Mouse (Mus musculus) spleen, postnatal 10 days (tissue): ENCODE data around the gene Pdcl3.
"Not testable (repeated sequence)": the region's sequence is repeated elsewhere in the genome, so short reads cannot be mapped to it uniquely, and the experiment has no call there.

ENCODE experiments used
- DNase-seq, 2 experiments: peaks; one replicate each; pipeline ENCODE4 v3.0.0; 2021 to 2022; ENCODE audit warnings: low spot score in 2 of 2

Gene Pdcl3

DNA sequence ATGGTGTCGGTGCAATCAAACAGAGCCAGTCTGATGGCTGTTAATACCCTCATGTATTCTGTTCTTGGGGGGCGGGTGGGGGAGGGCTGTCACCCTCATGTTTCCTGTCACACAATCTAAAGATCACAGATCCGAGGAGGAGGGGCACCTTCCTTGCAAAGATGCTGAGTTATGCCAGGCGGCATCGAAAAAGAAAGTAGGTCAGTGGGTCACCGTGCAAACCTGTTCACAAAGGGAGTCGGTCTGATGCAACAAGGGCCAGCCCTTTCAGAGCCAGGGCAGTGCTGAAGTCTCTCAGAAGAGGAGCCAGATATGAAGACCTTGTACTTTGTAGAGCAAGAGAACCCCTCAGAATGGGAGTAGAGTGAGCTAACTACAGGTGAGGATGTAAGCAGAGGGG, 39.7 kb downstream of the Pdcl3 start:
- DNase-seq: no peak

DNA sequence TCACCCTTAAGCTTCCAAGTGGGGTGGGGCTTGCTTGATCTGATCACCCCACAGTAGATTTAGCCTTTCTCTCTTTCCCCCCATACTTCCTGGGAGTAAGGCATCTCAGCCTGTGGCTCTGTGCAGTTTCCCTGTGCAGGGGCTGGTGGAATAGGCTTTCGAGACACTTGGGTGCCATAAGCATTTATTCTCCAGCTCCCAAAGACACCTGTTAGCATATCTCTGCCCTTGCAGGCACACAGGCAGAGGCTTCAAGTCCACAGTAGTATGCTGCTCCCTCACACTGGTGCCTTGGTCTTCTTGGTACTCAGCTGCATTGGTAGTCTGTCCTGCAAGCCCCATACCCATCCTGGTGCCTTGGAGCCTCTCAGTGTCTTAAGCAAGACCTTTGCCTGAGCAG, 40.4 kb downstream of the Pdcl3 start:
- no peak for DNase-seq

DNA sequence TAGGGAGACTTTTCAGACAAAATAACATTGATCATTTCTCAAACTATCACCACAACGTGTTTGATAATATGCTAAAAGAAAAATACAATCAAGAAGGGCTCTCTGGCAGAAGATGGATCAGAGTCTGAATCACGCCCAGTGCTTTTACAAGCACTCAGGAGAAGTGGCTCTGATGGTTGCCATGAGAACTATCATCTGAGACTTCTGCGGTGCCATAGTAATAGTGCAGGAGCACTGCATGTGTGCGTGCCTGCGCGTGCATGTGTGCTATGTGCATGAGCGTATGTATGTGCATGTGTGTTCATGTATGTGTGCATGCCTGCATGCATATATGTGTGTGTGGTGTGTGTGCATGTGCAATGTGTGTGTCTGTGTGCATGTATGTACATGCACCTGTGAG, 43.8 kb downstream of the Pdcl3 start:
- no peak for DNase-seq

DNA sequence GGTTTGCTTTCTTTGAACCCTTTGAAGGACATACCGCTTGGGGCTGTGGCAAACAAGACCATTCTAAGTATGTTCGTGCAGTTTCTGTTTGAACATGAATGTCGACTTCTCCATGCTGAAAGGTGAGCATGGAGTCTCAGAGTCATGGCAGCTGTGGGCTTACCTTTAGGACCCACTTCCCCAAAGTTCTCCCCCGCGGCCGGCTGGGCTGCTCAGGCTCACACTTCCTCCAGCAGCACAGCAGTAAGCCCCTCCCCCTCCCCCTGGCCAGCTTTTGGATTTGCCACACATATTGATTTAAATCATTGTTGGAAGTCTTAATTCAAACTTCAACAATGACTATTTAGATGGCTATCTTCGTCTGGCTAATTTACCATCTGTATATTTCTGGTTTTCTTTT, 44.7 kb downstream of the Pdcl3 start:
- no peak for DNase-seq

DNA sequence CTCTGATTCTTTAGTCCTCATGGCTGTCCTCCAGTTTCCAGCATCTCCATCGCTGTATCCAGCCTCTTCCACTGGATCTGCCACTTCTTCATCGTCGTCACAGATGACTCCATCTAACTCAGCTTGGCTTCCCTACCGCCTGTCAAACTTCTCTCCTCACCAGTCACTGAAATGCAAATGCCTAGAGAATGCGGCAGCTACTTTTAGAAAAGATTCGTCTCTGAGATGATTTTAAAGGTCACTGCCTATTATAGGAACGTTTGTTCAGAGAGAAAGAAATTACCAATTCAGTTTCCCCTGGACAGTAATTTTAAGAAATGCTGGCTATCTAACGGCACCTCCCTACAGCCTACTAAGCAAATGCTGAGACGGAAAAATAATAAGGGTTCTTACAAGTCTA, 50.4 kb downstream of the Pdcl3 start:
- no peak for DNase-seq

DNA sequence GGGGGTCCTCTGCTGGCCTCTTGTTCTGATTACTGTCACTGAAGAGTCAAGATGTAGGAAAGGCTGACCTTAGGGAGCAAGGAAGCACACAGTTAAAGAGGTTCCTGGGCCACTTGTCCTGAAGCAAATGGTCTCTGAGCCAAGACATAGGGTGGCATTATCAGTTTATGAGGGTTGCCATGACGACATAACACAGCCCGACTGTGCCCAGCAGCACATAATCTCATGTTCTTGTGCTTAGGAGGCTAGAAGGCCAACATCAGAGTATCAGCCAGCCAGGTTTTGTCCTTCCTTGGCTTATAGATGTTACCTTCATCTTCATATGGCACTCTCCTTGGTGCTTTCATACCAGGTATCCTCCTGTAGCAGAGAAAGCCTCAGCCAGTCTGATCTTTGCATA, 56.8 kb downstream of the Pdcl3 start:
- DNase-seq: no peak

DNA sequence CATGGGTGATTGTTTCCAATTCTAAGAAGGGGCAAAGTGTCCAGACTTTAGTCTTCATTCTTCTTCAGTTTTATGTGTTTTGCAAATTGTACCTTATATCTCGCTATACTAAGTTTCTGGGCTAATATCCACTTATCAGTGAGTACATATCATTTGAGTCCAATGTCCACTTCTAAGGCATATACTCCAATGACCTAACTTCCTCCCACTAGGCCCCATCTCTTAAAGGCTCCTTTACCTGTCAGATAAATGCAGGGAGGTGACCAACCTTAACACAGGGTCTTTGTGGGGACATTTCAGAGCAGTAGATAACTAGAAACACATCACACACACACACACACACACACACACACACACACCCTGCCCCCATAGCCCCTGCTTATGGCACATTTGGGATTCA, 59.0 kb downstream of the Pdcl3 start:
- not testable (repeated sequence) for DNase-seq

DNA sequence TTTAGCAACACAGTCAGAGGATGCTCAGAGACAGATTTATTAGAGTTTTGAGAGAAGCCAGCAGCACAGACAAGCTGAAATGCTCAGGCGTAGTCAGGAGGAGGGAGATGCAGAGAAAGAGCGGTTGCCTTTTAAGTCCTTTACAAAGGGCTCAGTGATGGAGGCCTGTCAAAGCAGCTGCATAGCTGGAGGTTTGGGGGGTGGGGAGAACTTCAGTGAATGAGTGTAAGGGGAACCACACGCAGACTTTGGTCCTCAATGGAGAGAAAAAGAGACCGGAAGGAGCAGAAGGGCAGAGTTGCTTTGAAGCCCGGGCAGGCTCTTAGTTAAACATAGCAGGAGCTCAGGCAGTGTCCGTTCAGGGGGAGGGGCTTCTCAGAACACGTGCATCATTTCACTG, 61.3 kb downstream of the Pdcl3 start:
- DNase-seq: no peak
